Mouse (Mus musculus) hindbrain, postnatal 0 days (tissue): Measurements from ENCODE around the gene Hadh. TPM values are rescaled to one million over a fixed set of nuclear protein-coding genes. Genes with fewer than 3 reads are reported as not detected.

Experiments
- ATAC-seq: fragments of 200-750 bp; cut with Nextera tagmentation; 2 replicates; pipeline ENCODE4 v1.8.0; 2017; ENCODE audit warnings: mild to moderate bottlenecking, moderate TSS enrichment, moderate library complexity
- DNase-seq: peaks from one replicate; pipeline ENCODE4 v3.0.0-alpha.2; 2015; ENCODE audit warnings: low spot score
- H3K27ac ChIP-seq: fragments of 300-500 bp; sonication (generic); 2 replicates; pipeline ENCODE4 v1.5.1; 2014; ENCODE audit warnings: mild to moderate bottlenecking
- H3K27me3 ChIP-seq: fragments of 300-500 bp; sonication (generic); 2 replicates; pipeline ENCODE4 v1.6.1; 2014; ENCODE audit warnings: low read length, mixed read lengths; ENCODE audit not compliant: insufficient read depth
- H3K36me3 ChIP-seq: fragments of 300-500 bp; sonication (generic); 2 replicates; pipeline ENCODE4 v1.6.1; 2014; ENCODE audit warnings: low read length, mixed read lengths; ENCODE audit not compliant: insufficient read depth
- H3K4me1 ChIP-seq: fragments of 300-500 bp; sonication (generic); 2 replicates; pipeline ENCODE4 v1.6.1; 2014; ENCODE audit warnings: antibody characterized with exemption, low read length, mixed read lengths; ENCODE audit not compliant: insufficient read depth
- H3K4me2 ChIP-seq: fragments of 300-500 bp; sonication (generic); 2 replicates; pipeline ENCODE4 v1.6.1; 2014; ENCODE audit warnings: low read depth, mild to moderate bottlenecking, low read length, moderate library complexity, mixed read lengths
- H3K4me3 ChIP-seq: fragments of 300-500 bp; sonication (generic); 2 replicates; pipeline ENCODE4 v1.5.1; 2014; ENCODE audit warnings: low read length
- H3K9ac ChIP-seq: fragments of 300-500 bp; sonication (generic); replicated peaks from 2 replicates; pipeline ENCODE4 v1.6.1; 2014; ENCODE audit warnings: mild to moderate bottlenecking, low read length, moderate library complexity, mixed read lengths
- H3K9me3 ChIP-seq: fragments of 300-500 bp; sonication (generic); 2 replicates; pipeline ENCODE4 v1.6.1; 2016; ENCODE audit warnings: low read length, mixed read lengths
- CTCF ChIP-seq: IDR thresholded peaks from 2 replicates; pipeline ENCODE4 v1.5.1; 2016; ENCODE audit warnings: antibody characterized with exemption, control low read depth, low read depth
- WGBS: fragments of 180-500 bp; shearing (Covaris S2); extraction: QIAGEN DNeasy Blood & Tissue Kit; methylation state at CpG from one replicate; pipeline ENCODE4 v1.1.7; 2014; 5-methylcytosine and 5-hydroxymethylcytosine counted together
- polyA plus RNA-seq: library from polyadenylated mRNA; unstranded; fragments of >200 nt; fragmentation: Nextera tagmentation; extraction: Ambion mirVana; gene quantifications from 2 replicates; pipeline ENCODE4 v1.2.1, GENCODE M21; 2015
- total RNA-seq: library from RNA; depleted of rRNA; stranded (reverse); fragments of >200 nt; gene quantifications from 2 replicates; pipeline ENCODE4 v1.2.3, GENCODE M21; 2014

The Hadh gene
- total and polyA plus RNA-seq, 2 experiments from 2014 or later = 25.0 to 46.3 TPM

GRCm38 (mm10) chr3:131212200-131212599 is 59.7 kb downstream of the Hadh start:
- Histone ChIP-seq H3K36me3 (no peaks in the 10 kb centered on the region), H3K9ac (no peak overlapping the region), H3K4me2 (no peak overlapping the region), H3K27me3 (no peaks in the 10 kb centered on the region), H3K9me3 (no peaks in the 10 kb centered on the region), H3K4me1 (no peaks in the 10 kb centered on the region), H3K4me3 (no peak overlapping the region), H3K27ac (no peak overlapping the region)
- 88% methylated on average over 7 of the region's 7 CpGs for WGBS
- no peak for DNase-seq
- ATAC-seq = no peak
- peak; percentile 31 for TF ChIP-seq CTCF

- Histone ChIP-seq H3K4me2 (no peak overlapping the region), H3K4me1 (no peaks in the 10 kb centered on the region), H3K27me3 (no peaks in the 10 kb centered on the region), H3K9me3 (no peaks in the 10 kb centered on the region), H3K27ac (no peak overlapping the region), H3K9ac (no peak overlapping the region), H3K4me3 (no peak overlapping the region), H3K36me3 (no peaks in the 10 kb centered on the region)
- 60% methylated on average over 13 of the region's 13 CpGs for WGBS
- ATAC-seq (no peak), DNase-seq (no peak)
- no peak for TF ChIP-seq CTCF
Measured at GRCm38 (mm10) chr3:131208265-131208891, 63.5 kb downstream of the Hadh start.

GRCm38 (mm10) chr3:131207846-131208245 is 64.1 kb downstream of the Hadh start:
- H3K36me3 ChIP-seq = no peaks in the 10 kb centered on the region
- no peak overlapping the region for H3K4me2 ChIP-seq
- no peak overlapping the region for H3K27ac ChIP-seq
- H3K27me3 ChIP-seq = no peaks in the 10 kb centered on the region
- TF ChIP-seq CTCF = no peak
- no peak overlapping the region for H3K4me3 ChIP-seq
- H3K9me3 ChIP-seq = no peaks in the 10 kb centered on the region
- WGBS = 72% methylated on average over 5 of the region's 5 CpGs
- ATAC-seq (no peak), DNase-seq (no peak)
- no peak overlapping the region for H3K9ac ChIP-seq
- no peaks in the 10 kb centered on the region for H3K4me1 ChIP-seq

GRCm38 (mm10) chr3:131202311-131202710 is 69.6 kb downstream of the Hadh start:
- H3K4me1 ChIP-seq = no peaks in the 10 kb centered on the region
- H3K9ac ChIP-seq = no peak overlapping the region
- H3K9me3 ChIP-seq = no peaks in the 10 kb centered on the region
- no peak for TF ChIP-seq CTCF
- no peak overlapping the region for H3K4me2 ChIP-seq
- H3K36me3 ChIP-seq = no peaks in the 10 kb centered on the region
- no peaks in the 10 kb centered on the region for H3K27me3 ChIP-seq
- DNase-seq (no peak), ATAC-seq (no peak)
- no peak overlapping the region for H3K27ac ChIP-seq
- no peak overlapping the region for H3K4me3 ChIP-seq
- 38% methylated on average over 7 of the region's 7 CpGs for WGBS

- no peak for DNase-seq
- no peak overlapping the region for H3K4me3 ChIP-seq
- no peaks in the 10 kb centered on the region for H3K4me1 ChIP-seq
- no peak overlapping the region for H3K4me2 ChIP-seq
- H3K9ac ChIP-seq = no peak overlapping the region
- 74% methylated on average over 20 of the region's 20 CpGs for WGBS
- H3K27me3 ChIP-seq = no peaks in the 10 kb centered on the region
- no peak for ATAC-seq
- no peak for TF ChIP-seq CTCF
- no peak overlapping the region for H3K27ac ChIP-seq
- no peaks in the 10 kb centered on the region for H3K9me3 ChIP-seq
- H3K36me3 ChIP-seq = no peaks in the 10 kb centered on the region
Measured at GRCm38 (mm10) chr3:131199590-131200288, 72.2 kb downstream of the Hadh start.

- H3K9me3 ChIP-seq = no peaks in the 10 kb centered on the region
- no peak overlapping the region for H3K4me3 ChIP-seq
- no peaks in the 10 kb centered on the region for H3K36me3 ChIP-seq
- H3K4me2 ChIP-seq = no peak overlapping the region
- 86% methylated on average over 3 of the region's 3 CpGs for WGBS
- no peaks in the 10 kb centered on the region for H3K27me3 ChIP-seq
- no peaks in the 10 kb centered on the region for H3K4me1 ChIP-seq
- ATAC-seq = no peak
- no peak overlapping the region for H3K9ac ChIP-seq
- DNase-seq = no peak
- TF ChIP-seq CTCF = no peak
- no peak overlapping the region for H3K27ac ChIP-seq
Measured at GRCm38 (mm10) chr3:131198991-131199390, 72.9 kb downstream of the Hadh start.

- H3K36me3 ChIP-seq = no peaks in the 10 kb centered on the region
- no peaks in the 10 kb centered on the region for H3K4me1 ChIP-seq
- H3K4me2 ChIP-seq = no peak overlapping the region
- H3K9ac ChIP-seq = no peak overlapping the region
- H3K27ac ChIP-seq = no peak overlapping the region
- ATAC-seq (no peak), DNase-seq (no peak)
- no peak overlapping the region for H3K4me3 ChIP-seq
- no peaks in the 10 kb centered on the region for H3K9me3 ChIP-seq
- no peaks in the 10 kb centered on the region for H3K27me3 ChIP-seq
- no peak for TF ChIP-seq CTCF
- 79% methylated on average over 8 of the region's 8 CpGs for whole genome bisulfite sequencing
Measured at GRCm38 (mm10) chr3:131196507-131197019, 75.3 kb downstream of the Hadh start.
